Mouse (Mus musculus) NIH3T3 (cell line): ENCODE measurements around the gene Hectd1.

Source experiments
- DNase-seq: peaks from one replicate; pipeline ENCODE4 v3.0.0-alpha.2; 2012; ENCODE audit warnings: low read depth

Gene Hectd1

DNA sequence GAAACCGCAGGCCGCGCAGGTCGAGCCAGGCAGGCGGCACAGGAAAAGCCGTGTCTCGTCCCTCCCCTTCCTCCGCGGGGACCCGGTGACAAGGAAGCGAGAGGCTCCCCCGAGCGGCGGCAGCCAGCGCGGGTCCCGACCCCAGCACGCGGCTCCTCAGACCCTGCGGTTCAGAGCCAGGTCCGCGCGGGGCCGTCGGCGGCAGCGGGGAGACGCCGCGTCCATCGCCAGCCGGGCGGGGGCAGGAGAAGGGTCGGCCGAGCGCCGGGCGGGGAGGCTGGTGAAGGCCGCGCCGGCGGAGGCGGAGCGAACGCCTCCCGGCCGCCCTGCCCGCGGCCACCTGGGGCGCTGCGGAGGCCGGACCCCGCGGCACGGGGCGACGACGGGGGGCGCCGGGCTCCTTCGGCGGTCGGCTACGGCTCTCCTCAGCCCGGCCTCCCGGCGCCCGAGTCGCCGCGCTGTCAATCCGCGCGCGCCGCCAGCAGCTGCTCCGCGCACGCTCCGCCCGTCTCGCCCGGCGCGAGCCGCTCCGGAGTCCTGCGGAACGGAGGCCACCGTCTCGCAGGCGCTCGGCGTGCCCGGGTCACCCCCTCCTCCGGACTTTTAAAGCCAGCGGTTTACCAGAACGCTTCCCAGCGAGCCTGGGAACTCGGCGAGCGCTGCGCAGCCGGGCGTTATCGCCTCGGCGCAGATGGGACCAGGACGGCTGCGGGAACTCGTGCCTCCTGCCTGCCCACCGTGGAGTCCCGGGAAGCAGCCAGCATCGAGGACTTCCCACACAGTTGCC lies at the start of gene Hectd1:
TSS of gene Hectd1 (minus strand) at position 247 of the 787 bp plus-strand sequence.
- DNase-seq: peak; percentile 92

DNA sequence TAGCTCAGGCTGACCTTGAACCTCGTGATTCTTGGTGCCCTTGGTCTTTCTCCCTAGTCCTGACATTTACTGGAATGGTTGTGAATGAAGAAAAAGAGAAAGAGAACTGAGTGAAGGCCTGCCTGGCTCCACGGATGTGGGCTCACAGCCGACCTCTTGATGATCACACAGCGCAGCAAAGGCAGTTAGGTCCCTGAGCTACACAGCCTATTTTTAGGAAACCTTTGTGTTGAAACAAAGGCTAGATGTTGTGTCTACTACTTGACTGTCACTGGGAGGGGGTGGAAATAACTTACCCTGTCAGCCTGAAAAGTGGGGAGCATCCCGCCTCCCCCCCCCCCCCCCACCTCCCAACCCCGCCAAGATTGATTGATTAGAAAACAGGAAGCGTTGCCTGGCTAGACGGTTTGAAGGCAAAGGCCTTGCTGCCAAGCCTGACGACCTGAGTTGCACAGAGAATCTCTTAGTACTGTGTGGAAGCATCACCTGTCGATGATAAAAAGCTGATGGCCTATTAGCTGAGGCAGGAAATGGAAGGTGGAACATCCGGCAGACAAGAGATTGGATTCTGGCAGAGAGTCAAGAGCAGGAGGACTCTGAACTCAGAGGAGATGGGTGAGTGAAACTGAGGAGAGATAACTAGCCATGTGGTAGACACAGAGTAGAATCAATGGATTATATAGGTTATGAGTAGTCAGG lies 42.3 kb upstream of the Hectd1 start:
- DNase-seq: no peak

DNA sequence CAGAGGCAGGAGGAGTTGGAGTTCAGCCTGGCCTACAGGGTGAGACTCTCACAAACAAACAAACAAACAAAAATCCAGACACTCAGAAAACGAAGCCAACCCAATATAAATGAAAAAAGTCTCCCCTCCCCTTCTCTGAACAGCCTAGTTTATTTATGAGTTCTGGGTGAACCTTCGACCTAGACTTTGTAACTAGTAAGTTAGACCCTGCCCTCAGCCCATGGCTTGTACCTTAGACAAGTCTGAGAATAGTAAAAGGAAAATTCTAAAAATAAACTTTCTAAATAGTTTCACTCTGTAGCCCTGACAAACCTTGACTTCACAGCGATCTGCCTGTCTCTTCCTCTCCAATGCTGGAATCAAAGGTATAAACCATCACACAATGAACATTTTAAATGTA lies 40.2 kb upstream of the Hectd1 start:
- no peak for DNase-seq

DNA sequence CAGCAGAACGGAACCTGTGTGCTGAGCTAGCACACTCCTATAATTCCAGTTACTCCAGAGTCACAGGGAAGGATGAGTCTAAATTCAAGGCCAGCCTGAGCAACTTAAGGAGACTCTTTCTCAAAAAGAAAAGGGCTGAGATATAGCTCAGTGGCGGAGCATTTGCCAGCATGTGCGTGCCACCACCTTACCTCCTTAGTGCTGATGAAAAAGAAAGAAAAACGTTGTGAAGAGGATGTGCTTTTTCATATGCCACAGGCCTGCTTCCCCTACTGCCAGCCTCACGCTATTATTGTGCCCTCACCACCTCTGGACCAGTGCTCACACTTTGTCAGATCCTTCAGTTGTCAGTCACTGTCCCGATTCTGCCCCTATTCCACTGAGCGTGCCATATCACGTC lies 37.7 kb upstream of the Hectd1 start:
- DNase-seq: no peak

DNA sequence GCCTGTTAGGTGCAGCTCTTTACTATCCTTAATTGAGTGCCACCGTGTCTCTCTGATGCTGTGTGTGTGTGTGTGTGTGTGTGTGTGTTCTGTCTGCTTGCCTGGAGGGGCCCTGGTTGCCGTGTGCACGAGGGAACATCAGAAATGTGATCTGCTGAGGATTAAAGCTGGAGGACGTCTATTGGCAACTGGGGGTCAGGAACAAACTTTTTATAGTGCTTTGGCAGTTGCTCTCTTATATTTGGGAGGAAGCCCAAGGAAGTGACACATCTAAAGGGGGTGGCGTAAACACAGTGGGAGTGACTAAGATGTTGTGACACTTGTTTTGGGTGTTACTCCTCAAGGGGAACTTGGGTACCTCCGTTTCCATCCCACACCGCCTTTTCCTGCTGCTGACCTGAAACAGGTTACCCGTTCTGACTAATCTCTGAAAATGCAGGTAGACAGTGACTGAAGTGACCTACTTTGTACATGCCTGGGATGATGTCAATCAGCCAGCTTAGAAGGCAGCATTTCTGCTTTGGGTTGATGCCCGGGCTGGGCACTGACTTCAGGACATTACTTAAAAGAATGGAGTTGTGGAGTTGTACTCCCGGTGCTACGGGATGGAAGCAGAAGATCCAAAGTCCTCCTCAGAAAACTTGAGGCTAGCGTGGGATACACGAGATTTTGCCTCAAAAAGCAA lies 37.0 kb upstream of the Hectd1 start:
- DNase-seq: peak; percentile 52

DNA sequence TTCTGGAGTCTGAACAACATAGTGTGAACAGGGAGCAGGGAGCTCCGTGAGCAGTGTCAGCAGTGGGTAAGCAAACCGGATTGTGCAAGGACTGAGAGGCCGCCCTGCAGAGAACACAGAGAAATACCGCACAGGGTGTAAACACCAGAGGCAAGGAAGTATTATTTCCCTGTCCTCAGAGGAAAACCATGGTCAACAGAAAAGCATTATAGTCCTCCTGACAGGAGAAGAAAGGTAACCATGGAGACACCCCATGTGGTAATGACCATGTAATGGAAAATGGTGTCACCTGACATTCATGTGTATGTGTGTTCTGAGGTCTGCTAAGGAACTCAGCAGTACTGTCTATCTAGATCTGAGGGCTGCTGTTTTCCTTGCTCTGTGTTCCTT lies 36.4 kb upstream of the Hectd1 start:
- peak; percentile 63 for DNase-seq

DNA sequence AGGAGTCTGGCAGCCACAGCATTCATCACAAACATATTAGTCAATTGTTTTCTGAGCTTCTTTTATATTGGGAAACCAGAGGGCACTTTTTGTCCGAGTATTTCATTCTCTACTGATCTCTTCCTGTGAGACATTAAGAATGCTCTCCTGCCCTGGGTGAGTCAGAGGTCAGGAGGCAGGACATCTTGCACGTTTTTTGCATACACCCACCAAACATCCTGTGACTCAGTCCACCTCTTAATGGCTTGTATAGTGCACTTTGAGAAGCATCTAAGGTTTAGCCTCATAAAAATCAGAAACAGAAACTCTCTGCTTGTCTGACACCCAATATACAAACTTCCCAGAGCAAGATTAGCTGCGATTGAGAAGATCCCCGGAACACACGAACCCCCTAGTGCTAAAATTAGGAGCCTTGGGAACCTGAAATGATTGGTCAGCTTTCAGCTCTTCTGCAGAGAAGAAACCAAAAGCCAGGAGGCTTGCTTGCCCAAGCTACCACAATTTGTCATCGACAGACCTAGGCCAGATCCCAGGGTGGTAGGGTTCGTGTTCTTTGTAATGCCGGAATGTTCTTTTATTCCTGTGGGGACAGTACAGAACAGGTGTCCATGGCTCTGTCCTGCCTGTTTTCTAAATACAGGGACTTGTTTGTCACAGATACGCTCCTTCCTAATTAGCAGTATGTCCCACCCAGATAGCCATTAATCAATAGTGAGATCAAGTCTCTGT lies 35.9 kb upstream of the Hectd1 start:
- DNase-seq: peak; percentile 68

DNA sequence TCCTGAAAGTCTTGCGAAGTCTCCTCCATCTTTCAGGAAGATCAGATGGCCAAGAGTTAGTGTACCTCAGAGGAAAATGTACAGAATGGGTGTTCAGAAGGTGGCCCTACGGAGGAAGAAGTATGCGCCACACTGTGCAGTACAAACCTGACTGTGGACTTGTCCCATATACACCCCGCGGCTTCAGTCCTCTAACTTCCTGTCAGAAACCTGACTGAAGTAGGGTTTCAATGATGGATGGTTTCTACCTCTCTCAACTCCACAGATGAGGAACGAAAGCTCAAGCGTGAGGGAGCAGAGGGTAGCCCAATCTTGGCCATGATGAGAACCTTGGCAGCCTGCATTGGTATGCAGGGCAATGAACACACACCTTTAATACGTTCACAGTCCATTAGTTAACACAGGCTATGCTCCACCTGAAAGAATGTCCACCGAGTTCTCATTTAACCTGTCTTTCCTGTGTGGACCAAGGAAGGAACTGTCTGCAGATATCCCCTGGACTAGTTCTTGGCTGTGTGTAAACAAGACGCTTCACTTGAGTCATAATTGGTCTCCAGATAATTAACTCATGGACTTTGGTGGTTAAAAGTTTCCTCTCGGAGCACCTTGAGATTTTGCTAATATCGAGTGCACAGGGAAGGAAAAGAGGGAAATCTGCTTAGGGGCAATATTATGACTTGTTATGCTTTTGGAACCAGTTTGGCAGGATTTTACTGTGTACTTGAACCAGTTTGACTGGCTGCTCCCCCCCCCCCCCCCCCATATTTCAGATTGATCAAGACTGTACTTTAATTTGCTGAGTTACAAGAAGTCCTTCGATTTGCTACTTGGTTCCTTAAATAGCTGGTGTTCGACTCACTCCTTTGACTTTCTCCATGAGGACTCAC lies 34.0 kb upstream of the Hectd1 start:
- no peak for DNase-seq

DNA sequence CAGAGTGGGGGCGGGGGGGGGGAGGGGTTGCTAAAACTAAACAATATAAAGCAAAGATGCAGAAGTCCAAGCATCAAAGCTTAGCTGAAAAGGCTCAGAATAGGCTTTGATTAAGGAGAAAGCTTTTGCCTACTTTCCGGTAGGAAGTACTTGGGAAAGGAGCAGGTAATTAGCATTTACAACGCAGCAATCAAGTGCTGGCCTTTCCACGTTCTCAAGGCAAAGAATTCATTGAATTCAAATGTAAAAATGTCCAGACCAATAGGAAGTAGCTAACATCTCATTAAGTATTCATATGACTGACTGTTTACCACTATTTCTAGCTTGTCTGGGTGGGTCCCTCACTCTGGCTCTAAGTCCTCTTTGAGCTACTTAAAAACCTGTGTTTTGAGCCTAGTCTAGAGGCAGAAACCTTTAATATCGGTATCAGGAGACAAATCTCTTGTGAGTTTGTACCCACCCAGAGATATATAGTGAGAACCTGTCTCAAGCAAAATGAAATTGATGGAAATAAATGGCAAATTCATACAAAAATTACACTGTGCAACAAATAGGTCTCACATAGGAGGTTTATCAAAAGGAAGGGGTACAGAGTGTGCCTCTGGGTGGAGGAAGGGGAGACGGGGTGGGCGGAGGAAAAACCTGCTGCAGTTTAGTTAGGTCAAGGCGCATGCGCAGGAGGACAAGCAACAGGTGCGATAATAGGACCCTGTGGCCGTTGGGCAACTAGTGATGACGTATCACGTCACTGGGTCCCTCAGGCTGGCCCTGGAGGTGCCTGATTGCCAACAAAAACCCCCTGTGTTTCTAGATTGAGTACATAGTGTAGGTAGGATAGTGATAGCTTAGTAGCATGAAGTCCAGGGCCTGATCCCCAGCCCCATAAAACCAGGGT lies 29.0 kb upstream of the Hectd1 start:
- no peak for DNase-seq

DNA sequence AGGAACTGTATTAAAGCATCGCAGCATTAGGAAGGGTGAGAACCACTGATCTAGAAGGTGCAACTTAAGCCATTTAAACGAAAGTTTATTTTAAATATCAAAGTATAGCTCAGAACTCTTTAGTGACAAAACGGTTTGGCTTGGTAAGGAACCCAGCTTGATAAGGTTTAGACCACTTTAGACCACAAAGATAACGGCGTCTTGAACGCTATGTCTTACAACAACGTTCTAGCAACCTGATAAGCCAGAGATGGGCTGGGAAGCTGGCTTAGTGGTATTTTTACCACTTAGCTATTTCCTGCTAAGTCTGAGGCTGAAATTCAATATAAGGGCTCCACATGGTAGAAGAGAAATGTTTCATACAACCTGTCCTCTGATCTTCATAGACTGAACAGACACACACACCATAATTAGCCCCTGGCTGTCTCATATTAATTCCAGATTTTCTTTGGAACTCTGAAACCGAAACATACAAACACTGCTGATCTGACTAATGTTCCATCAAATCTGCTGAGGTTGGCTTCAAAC lies 27.5 kb upstream of the Hectd1 start:
- no peak for DNase-seq

DNA sequence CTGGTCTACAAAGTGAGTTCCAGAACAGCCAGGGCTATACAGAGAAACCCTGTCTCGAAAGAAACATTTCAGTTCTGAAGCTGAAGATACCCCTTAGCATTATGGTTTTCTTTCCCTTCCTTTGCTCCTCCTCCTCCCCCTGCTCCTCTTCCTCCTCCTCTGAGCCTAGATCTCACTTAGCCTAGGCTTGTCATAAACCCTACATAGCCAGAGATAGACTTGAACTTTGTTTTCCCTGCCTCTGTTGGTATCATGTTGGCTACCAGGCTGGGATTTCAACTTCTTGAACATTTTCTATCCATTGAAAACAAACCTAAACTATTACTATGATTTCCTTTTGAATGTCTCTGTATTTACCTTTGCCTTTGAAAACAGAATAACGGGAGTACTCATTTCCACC lies 26.5 kb upstream of the Hectd1 start:
- no peak for DNase-seq

DNA sequence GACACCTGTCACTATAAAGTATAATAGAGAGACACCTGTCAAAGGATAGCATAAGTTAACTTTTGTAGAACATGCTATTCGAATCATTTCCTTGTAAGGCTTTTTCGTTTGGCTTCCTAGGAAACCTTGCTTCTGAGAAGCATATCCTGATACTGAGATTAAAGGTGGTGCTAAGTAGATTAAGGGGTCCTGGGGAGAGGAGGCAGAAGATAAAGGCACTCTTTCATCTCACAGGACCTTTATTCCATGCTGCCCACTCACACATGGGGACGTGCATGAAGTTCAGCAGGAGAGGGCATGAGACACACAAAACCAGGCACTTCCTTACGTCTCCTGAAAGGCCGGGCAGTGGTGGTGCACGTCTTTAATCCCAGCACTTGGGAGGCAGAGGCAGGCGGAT lies 26.1 kb upstream of the Hectd1 start:
- DNase-seq: no peak

DNA sequence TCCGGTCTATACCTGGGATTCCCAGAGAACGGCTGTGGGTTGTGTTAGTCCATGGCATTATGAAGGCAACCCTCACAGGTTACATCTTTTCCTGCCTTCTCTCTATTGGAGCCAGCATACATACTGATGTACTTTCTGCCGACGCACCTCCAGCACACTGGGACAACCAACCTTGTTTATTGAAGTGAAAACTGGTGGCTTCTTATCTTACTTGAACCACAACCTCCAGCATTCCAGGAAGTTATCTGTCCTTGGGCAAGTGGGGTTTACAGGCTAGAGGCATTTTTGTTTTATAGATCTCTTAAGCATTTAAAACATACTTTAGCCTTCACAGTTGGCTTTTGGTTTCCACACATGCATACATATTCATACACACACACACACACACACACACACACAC lies 22.3 kb upstream of the Hectd1 start:
- DNase-seq: no peak

DNA sequence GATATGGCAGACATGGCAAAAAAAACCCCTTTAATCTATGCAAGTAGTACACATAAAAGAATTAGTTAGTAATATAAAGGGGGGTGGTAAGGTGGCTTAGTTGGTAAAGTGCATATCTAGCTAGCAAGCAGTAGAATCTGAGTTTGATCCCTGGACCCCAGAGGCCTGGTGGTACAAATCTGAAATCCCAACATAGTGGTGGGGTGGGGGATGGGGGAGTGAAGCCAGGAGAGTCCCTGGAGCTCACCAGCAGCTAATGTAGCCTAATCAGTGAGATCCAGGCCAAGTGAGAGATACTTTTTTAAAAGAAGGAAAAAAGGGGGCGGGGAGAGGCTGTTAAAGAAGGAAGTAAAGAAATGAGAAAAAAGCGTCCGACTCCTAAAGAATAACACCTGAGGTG lies 21.8 kb upstream of the Hectd1 start:
- no peak for DNase-seq

DNA sequence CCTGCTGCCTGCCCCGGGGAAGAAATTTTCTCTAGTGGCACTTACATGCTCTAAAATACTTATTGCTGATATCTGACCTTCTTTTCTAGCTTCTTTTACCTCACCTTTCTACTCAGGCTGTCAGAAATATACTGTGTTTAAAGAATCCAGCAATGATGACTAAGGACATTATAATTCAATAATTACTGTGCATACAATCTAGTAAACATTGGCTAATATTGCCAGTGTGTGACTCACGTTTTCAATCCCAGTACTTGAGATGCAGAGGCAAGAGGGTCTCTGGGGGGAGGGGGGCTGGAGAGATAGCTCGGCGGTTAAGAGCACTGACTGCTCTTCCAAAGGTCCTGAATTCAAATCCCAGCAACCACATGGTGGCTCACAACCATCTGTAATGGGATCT lies 21.0 kb upstream of the Hectd1 start:
- peak; percentile 25 for DNase-seq

DNA sequence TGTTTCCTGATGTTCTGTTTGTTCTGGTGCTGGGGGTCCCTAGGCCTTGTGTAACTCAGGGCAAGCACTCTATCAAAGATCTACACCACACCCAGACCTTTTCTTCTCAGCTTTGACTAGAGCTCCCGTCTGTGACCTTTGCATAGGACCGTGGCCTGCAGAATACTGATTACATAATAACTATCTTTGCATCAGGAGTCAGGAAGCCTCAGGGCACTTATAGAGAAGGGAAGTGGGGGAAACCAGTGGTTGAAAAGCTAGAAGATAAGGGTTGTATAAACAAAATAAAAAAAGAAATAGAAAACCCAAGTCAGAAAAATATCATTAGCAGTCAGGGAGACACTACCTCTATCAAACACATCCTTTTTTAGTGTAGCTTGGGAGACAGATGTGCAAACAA lies 20.6 kb upstream of the Hectd1 start:
- DNase-seq: no peak

DNA sequence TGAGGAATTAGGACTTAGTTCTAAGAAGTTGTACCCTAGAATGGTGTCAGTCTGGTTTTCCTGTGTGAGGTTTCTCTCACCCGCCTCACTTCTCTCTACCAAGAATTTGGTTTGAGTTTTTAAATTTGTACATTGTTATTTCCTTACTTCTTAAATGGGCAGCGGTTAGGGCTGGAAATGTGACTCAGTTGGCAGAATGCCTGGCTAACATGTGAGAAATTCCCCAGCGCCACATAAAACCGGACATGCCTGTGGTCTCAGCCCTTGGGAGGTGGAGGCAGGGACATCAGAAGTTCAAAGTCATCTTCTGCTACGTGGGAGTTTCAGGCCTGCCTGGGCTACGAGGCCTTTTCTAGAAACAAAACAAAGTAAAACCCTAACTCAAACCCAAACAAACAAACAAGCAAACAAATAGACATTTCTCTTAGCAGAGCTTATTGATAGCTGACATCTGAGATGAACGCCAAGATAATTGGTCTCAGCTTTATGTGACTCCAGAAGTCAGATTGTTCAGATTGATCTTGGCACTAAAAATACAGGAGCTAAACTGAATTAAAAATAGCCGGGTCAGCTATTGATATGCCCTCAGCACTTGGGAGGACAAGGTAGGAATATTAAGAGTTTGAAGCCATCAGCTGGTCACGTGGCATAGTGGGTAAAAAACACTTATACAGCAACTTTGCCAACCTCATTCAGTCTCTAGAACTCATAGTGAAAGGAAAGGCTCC lies 18.8 kb upstream of the Hectd1 start:
- peak; percentile 96 for DNase-seq

DNA sequence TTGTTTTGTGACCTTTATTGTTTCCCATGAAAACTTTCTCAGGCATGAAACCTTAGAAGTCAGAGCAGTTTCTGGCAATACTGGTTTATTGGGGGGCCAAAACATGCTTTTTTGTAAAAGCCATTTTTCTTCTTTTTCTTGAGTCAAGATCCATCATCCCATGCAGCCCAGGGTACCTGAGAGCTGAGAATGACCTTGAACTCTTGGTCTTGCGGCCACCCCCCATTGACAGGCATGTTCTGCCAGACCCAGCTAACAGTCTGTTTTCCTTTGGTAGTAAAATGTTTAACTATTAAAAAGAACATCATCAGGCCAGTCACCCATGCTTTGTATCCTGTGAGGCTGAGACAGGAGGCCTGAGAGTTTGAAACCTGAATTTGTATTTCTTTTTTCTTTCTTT lies 15.9 kb upstream of the Hectd1 start:
- DNase-seq: no peak

DNA sequence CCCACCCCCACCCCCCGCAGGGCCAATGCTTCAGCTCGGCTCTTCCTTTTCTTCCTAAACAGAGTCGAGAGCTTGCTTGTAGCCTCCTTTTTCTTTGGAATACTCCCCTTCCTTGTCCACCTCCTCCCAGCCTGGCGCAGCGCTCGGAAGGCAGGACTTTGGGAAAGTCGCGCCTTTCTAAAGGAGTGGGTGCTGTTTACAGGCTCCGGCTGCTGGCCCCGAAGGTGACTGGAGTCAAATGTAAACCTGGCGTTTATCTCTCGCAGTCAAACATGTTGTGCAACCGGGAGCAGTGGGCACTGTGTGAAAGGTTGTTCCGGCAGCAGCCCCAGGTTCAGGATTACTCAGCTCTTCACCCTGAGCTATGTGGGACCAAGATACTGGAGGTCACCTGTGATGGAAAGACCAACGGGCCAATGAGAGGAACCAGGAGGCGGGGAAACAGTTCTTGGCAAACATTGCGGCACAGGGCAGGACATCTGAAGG lies 15.5 kb upstream of the Hectd1 start:
- peak; percentile 94 for DNase-seq
